Mouse (Mus musculus) spleen, adult 12 weeks (tissue): Measurements from ENCODE around the gene 4930558C23Rik.
"Not testable (repeated sequence)": the region's sequence is repeated elsewhere in the genome, so short reads cannot be mapped to it uniquely, and the experiment has no call there.

Source experiments
- DNase-seq: peaks from one replicate; pipeline ENCODE4 v3.0.0; 2022; ENCODE audit warnings: low spot score

Gene 4930558C23Rik

GRCm38 (mm10) chr3:95402741-95403140 is at the start of gene 4930558C23Rik:
Gene 4930558C23Rik (minus strand): TSS chr3:95402841.
- DNase-seq, result no peak

GRCm38 (mm10) chr3:95450915-95451314 is 48.3 kb upstream of the 4930558C23Rik start:
- no peak for DNase-seq

- peak; percentile 30 for DNase-seq
Observed at GRCm38 (mm10) chr3:95450408-95450807, 47.8 kb upstream of the 4930558C23Rik start.

- DNase-seq, result no peak
Observed at GRCm38 (mm10) chr3:95445311-95445710, 42.7 kb upstream of the 4930558C23Rik start.

- DNase-seq, result no peak
Observed at GRCm38 (mm10) chr3:95442406-95443117, 39.9 kb upstream of the 4930558C23Rik start.

GRCm38 (mm10) chr3:95439670-95440069 is 37.0 kb upstream of the 4930558C23Rik start:
- no peak for DNase-seq

GRCm38 (mm10) chr3:95438636-95439035 is 36.0 kb upstream of the 4930558C23Rik start:
- DNase-seq, result not testable (repeated sequence)

- DNase-seq, result no peak
Observed at GRCm38 (mm10) chr3:95435561-95435960, 32.9 kb upstream of the 4930558C23Rik start.

- no peak for DNase-seq
Observed at GRCm38 (mm10) chr3:95434983-95435370, 32.3 kb upstream of the 4930558C23Rik start.

GRCm38 (mm10) chr3:95434136-95434982 is 31.7 kb upstream of the 4930558C23Rik start, which contains the start of gene Arnt:
Gene Arnt (plus strand): TSS chr3:95434388.
- DNase-seq, result peak; percentile 86

- DNase-seq, result no peak
Observed at GRCm38 (mm10) chr3:95433301-95433915, 30.8 kb upstream of the 4930558C23Rik start.

GRCm38 (mm10) chr3:95428423-95428822 is 25.8 kb upstream of the 4930558C23Rik start:
- not testable (repeated sequence) for DNase-seq

- DNase-seq, result not testable (repeated sequence)
Observed at GRCm38 (mm10) chr3:95427891-95428238, 25.2 kb upstream of the 4930558C23Rik start.

- DNase-seq, result not testable (repeated sequence)
Observed at GRCm38 (mm10) chr3:95427117-95427890, 24.7 kb upstream of the 4930558C23Rik start.

- DNase-seq, result not testable (repeated sequence)
Observed at GRCm38 (mm10) chr3:95426476-95426875, 23.8 kb upstream of the 4930558C23Rik start.

- no peak for DNase-seq
Observed at GRCm38 (mm10) chr3:95417866-95418265, 15.2 kb upstream of the 4930558C23Rik start.

- DNase-seq, result no peak
Observed at GRCm38 (mm10) chr3:95412268-95412667, 9.6 kb upstream of the 4930558C23Rik start.

- no peak for DNase-seq
Observed at GRCm38 (mm10) chr3:95408852-95409251, 6.2 kb upstream of the 4930558C23Rik start.

GRCm38 (mm10) chr3:95407728-95408127 is 5.1 kb upstream of the 4930558C23Rik start:
- DNase-seq, result no peak

GRCm38 (mm10) chr3:95394385-95394784 is 8.3 kb downstream of the 4930558C23Rik start:
- no peak for DNase-seq

GRCm38 (mm10) chr3:95385401-95386075 is 17.1 kb downstream of the 4930558C23Rik start:
- no peak for DNase-seq
